Mouse (Mus musculus): ENCODE data around the gene Gm49711. TPM values are rescaled to one million over a fixed set of nuclear protein-coding genes. Genes with fewer than 3 reads are reported as not detected.

Gene Gm49711
- total and polyA plus RNA-seq, 3 experiments: 7.5 TPM; not detected in 2

DNA sequence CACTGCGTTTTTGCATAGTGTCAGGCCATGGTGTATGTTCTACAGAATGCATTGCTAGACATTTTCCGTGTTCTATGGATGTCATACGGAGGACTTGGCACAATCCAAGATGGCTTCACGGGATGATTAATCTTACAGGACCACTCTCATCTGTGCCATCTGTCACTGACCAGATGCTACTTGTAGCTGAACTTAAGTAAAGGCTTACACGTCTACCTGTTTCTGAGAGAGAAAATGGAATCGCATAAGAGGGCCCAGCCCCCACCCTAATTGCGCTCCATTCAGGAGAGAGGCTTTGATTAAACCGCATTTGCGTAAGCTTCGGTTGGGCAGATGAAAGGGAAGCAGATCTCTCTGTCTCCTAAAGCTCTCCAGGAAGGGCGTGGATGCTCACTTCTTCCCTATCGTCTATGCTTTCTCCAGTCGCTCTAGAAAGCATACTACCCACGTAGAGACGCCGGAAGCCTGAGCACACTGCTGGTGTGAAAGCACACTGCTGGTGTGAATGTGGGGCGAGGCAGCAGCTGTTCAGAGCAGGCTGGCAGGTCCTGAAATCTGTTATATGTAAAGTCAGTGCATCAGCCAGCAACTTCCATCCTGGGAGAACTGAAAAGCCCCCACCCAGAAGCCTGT lies 62.9 kb downstream of the Gm49711 start:
- no peak for DNase-seq

DNA sequence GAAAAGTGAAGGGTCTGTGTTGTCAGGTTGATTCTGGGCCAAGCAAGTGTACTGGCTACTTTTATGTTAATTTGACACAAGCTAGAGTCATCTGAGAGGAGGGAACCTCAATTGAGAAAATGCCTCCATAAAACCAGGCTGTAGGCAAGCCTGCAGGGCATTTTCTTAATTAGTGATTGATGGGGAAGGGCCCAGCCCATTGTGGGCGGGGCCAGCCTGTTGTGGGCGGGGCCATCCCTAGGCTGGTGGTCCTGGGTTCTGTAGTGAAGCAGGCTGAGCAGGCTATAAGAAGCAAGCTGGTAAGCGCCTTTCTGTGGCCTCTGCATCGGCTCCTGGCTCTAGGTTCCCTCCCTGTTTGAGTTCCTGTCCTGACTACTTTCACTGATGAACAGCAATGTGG lies 69.1 kb downstream of the Gm49711 start:
- no peak for DNase-seq

DNA sequence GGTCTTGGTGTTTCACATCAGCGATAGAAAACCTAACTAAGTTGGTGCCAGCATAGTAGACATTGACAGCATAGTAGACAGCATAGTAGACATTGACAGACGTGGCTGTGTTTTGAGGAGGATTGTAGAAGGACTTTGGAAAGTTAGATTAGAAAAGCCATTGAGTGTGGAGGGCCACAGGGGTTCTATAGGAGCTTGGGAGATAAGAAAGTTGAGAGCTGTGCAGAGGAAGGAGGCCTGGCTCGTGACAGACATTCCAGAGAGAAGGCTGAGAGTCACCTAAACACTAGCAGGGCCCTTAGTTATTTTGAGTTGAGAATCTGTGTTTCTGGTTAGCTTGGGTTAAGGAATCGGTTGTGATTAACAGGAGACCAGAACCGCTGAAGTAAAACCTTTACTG lies 69.5 kb downstream of the Gm49711 start:
- no peak for DNase-seq

- DNase-seq: no peak
These were observed 71.7 kb downstream of the Gm49711 start for GRCm38 (mm10) chr16:92129843-92130242.

- DNase-seq: peak; percentile 56
These were observed 74.4 kb downstream of the Gm49711 start for GRCm38 (mm10) chr16:92132511-92132910.

DNA sequence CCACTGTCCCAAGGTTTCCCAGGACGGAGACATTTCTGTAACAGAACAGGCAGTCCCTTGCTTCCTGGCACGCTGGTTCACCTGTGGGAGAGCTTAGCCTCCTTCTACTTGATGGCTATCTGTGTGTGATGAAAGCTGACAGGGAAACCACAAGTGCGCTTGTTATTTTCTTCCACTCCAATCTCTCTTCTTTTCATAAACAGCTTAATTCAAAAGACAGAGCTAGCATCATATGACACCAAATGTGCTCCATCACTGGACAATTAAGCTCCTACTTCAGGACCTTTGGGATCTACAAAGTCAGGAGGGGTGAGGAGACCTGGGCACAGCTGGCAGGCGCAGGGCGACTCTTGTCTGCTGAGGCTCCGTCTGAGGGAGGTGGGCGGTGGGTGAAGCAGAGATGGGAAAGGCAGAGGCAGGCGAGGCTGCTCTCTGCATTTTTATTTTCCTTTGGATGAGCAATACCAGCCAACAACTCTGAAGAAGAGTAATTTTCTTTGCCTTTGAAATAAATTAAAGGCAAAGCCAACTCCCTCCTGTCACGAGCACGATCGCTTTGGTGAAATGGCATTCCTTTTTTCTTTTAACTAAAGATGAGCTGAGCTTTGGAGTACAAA lies 76.1 kb downstream of the Gm49711 start:
- no peak for DNase-seq

- DNase-seq: no peak
These were observed 78.2 kb downstream of the Gm49711 start for GRCm38 (mm10) chr16:92136275-92136674.

DNA sequence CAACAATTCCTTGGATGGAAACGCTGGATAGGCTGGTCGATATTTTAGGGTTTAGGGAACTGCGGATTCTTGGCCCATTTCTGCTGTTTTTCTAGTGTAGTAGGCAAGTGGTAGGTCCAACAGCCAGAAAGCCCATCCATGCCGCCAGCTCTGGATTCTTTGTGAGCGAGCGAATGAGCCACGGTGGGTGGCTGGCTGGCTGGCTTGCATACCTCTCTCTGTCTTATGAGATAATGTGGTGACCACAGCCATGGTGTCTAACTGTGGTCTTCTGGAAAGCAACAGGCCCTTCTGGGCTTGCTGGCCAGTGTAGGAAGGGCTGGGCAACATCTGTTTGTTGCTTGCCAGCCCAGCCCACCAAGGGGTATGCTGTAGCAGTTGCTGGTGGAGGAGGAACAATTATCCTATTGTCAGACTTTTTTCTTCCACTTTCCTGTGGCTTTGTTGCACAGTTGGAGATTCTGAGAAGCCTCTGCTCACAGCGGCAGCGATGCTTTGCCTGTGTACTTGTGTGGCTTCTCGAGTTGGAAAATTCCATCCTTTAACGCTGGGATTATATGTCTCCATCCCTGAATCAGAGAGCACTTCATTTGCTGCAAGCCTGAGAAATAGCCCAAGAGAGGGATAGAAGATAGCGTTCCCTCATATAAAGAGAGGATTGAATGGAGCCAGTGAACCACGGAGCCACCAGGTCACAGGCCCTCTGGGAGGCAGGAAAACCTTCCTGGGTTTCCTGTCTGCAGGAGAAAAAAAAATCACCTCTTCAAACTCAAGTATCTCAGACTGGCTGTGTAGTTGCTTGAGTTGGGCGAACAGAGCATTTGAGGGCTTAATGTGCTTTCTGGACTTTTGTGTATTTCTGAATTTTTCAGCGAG lies 81.5 kb downstream of the Gm49711 start:
- no peak for DNase-seq

GRCm38 (mm10) chr16:92140328-92140727 lies 82.2 kb downstream of the Gm49711 start:
- no peak for DNase-seq

- no peak for DNase-seq
These were observed 82.9 kb downstream of the Gm49711 start for GRCm38 (mm10) chr16:92141021-92141420.

DNA sequence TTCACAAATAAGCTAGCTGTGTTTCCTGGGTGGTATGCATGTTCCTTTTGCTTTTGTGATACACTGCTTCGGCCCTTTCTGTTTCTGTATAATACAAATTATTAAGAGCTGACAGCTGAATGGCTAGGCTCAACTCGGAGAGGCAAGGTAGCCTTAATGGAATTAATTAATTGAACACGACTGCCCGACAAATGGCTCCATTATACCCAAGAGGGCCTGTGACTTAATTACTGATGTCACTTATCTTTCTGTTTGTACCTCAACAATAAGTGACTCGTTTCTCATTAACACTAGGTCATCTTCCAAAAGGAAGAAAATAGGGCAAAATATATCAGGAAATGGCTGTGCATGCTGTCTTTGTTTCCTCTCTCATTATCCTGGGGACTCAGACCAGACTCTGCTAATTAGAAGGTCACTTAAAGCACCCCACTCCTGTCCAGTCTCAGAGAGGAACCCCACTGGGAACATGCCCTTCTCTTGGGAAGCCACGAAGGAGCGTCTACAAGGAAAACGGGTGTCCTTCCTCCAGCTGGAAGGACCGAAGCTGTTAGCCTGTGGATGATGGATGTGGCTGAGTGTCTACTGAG lies 84.4 kb downstream of the Gm49711 start:
- DNase-seq: no peak

- DNase-seq: no peak
These were observed 89.7 kb downstream of the Gm49711 start for GRCm38 (mm10) chr16:92147631-92148366.

DNA sequence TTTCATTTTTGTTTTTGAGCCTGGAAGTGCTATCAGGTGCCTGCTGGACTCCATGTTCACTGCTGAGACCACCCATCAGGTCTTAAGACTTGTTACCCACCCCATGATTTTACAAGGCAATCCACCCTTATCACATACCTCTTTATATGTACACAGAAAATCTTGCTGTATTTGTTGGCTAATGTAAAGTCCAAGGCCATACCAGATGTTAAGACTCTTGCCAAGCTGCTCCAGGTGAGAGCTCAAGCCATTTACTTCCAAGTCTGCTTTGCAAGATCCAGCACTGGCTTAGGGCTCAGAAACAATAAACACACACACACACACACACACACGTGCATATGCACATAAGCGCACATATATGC lies 90.2 kb downstream of the Gm49711 start:
- no peak for DNase-seq

- DNase-seq: no peak
These were observed 92.9 kb downstream of the Gm49711 start for GRCm38 (mm10) chr16:92150975-92151374.

DNA sequence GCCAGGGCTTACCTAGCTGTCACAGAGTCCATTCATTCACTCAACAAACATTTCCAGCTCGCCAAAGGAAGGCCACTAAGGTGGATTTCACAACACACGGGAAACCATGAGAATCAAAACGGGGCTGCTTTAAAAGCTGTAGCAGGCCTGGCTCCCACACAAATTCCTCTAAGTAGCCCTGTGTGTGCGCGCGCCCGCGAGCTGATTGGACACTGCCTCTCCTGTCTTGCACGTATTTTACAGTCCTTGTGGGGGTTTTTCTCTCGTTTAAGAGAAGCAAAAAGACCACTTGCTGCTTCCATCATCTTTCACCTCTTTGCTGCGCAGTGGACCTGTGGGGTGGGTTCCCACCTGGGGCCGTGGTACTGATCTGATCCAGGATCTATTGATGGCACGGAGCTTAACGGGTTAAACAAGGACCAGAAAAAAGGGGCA lies 99.9 kb downstream of the Gm49711 start:
- DNase-seq: peak; percentile 70

- peak; percentile 87 for DNase-seq
These were observed 100.5 kb downstream of the Gm49711 start for GRCm38 (mm10) chr16:92158461-92159091.

- DNase-seq: no peak
These were observed 101.0 kb downstream of the Gm49711 start for GRCm38 (mm10) chr16:92159114-92159513.

DNA sequence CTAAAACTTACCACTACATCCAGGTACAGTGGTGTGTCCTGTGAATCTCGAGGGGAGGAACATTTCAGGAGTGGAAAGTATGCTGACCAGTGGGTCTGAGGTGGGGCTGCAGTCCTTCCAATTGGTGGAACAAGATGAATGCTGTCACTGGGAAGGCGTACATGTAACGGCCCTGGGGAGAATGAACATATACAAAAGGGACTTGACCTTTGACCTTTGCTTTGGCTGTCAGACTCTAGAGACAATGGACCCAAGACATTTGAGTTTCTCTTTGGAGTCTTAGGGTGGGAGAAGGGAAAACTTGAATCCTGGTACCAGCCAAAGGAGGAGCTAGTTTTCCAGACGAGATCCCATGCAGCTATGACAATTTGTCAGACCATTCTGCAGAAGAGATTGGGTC lies 104.2 kb downstream of the Gm49711 start:
- DNase-seq: no peak

DNA sequence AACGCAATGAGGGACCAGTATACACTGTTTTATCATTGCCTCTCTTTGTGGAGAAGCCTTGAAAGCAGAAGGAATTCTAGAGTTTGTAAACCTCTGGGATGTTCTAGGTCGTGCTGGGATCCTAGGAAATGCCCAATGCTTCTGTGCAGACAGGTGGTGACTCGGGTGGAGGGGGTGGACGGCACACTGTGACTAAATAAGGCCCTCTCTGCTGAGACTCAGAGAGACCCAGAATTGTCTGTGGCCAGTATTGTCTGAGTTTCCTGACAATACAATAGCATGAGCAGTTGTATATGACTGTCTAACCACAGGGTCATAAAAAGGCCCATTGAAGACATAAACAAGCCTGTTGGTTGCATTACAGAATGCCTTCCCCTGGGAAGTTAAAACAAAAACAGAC lies 105.4 kb downstream of the Gm49711 start:
- no peak for DNase-seq

DNA sequence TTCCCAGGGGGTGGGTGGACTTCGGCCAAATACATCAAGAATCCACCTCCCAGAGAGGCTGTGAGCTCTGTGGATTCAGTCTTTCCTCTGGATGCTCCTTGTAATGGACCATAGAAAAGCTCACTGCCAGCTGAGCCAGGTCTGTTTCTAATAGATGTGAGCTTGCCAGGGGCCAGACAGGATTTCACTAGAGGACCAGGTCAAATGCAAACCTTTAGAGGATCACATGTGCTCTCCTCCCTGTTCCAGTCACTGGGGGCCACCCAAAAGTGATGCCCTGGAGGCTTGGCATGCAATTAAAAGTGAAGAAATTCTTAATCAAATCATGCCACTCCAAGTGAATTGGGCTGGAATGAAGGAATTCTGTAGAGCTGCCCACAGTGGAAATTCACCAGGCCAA lies 117.9 kb downstream of the Gm49711 start:
- no peak for DNase-seq

DNA sequence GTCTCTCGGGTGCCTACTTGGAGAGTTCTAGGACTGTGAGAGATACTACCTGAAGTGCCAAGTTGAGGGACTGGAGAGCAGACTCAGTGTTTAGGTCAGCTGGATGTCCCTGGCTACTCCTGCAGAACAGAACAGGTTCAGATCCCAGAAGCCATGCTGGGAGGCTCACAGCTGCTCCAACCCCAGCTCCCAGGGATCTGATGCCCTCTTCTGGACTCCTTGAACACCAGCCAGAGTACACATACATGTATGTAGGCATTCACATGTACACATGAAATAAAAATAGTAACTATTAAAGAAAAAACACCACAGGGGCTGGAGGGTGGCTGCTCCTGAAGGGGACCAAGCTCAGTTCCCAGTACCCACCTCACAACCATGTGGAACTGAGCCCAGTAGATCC lies 119.6 kb downstream of the Gm49711 start:
- DNase-seq: peak; percentile 13

GRCm38 (mm10) chr16:92179306-92179705 lies 121.2 kb downstream of the Gm49711 start:
- DNase-seq: no peak
